Mouse (Mus musculus): ENCODE results near the gene Golga7b.

DNA sequence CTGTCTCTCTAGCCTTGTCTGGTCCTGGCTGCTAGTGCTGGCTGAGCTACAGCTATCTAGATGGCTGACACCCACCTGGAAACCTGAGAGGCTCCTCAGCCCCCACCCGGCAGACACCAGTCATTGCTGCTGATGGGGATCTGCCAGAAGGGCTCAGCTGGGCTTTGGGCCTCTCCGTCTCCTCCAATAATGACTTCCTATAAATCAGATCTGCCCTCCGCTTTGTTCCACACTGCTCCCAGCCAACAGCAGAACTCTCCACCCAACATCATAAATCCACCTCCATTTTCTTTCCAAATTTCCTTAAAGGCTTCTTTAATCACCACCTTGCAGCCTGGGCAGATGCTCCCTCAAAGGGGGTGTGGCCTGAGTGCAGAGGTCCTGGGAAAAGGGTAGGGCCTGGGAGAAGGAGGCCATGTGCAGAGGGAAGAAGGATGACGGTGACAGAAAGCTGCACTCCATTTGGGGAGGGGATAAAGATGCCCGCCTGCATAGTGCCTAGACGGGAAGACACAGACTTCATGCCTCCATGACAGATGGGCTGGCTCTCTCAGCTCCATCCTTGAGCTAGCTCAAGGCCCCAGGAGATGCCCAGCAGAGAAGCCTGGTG, 67.8 kb downstream of the Golga7b start:
- TF ChIP-seq CTCF (IDR thresholded peaks at IDR 0.05; ENCODE audit: low read depth, low read length) = no peak
- TF ChIP-seq POLR2AphosphoS5 (IDR thresholded peaks at IDR 0.05; ENCODE audit: insufficient replicate concordance, low read depth, low read length) = no peak
- no peak for TF ChIP-seq GATA2 (IDR thresholded peaks at IDR 0.05; ENCODE audit: borderline replicate concordance, low read depth, low read length)
